18 mouse cellular contexts compared by ENCODE assay signal in genomic region chr6:90698843-90699242, GRCm38 (mm10).
A peak's percentile ranks its signal among the peaks of the same experiment; 100 is the strongest.
DNase-seq lines count a peak whose midpoint lies in the region; ATAC-seq and TF ChIP-seq lines count a peak whose summit lies in the region.
"Had no signal": no experiment of that assay in that cellular context is flagged by ENCODE, and none has a peak within 500 bp of the region (broad histone marks: within the 10 kb centered on the region; RNA-seq: fewer than 3 reads in every experiment).

No protein-coding gene starts in this region.

- H3ac ChIP-seq in myocyte (ENCODE audit: control insufficient read depth, insufficient read length): no peak overlapping the region

- H3K9ac ChIP-seq in heart, embryonic 15.5 days: no peak overlapping the region
- H3K9ac ChIP-seq: embryonic facial prominence, embryonic 15.5 days; forebrain, embryonic 13.5 days; liver, embryonic 15.5 days; midbrain, embryonic 15.5 days had no signal

- peak overlapping the region; percentile 72 for H3K27ac ChIP-seq in heart, embryonic 15.5 days
- peak overlapping the region; percentile 94 for H3K27ac ChIP-seq in gastrocnemius, adult 2 months
- H3K27ac ChIP-seq: forebrain, embryonic 13.5 days; liver, embryonic 15.5 days; midbrain, embryonic 15.5 days had no signal

- H3K9me3 ChIP-seq in heart, embryonic 15.5 days (replicated peaks): no peaks in the 10 kb centered on the region
- H3K9me3 ChIP-seq: embryonic facial prominence, embryonic 15.5 days; forebrain, embryonic 13.5 days; liver, embryonic 15.5 days; midbrain, embryonic 15.5 days had no signal

- peaks cover 9% of the 10 kb centered on the region; the same call in 1 of the 2 replicates for H3K36me3 ChIP-seq in heart, embryonic 15.5 days
- H3K36me3 ChIP-seq in myocyte (ENCODE audit: control insufficient read depth, insufficient read depth): peaks cover 17% of the 10 kb centered on the region

- DNase-seq in heart, adult 18-20 months: no peak
- peak; percentile 89 for DNase-seq in gastrocnemius, adult 2 months
- DNase-seq in gastrocnemius, postnatal 10 days: peak; percentile 65
- no peak for DNase-seq in urinary bladder, adult 18-20 months (ENCODE audit: low spot score in 2 of 2)
- no peak for DNase-seq in lung, postnatal 36 days
- DNase-seq in right cerebral cortex, adult 18-20 months: no peak
- DNase-seq: adrenal gland, postnatal 36 days; cerebellum, postnatal 36 days; kidney, postnatal 10 days; lung, postnatal 4 days had no signal

- no peak for TF ChIP-seq POLR2A in myocyte (IDR thresholded peaks at IDR 0.05; ENCODE audit: insufficient read length, low read depth)

- WGBS in heart, embryonic 15.5 days: 24% methylated on average over 6 of the region's 6 CpGs

- H3K4me1 ChIP-seq in heart, embryonic 15.5 days (replicated peaks): peaks cover 88% of the 10 kb centered on the region

- peaks cover 65% of the 10 kb centered on the region for H3K79me2 ChIP-seq in myocyte (ENCODE audit: control insufficient read depth, insufficient read depth)

- H3K27me3 ChIP-seq in heart, embryonic 15.5 days: no peaks in the 10 kb centered on the region
- no peaks in the 10 kb centered on the region for H3K27me3 ChIP-seq in myocyte (ENCODE audit: control insufficient read depth, insufficient read depth, insufficient read length)
- H3K27me3 ChIP-seq: embryonic facial prominence, embryonic 15.5 days; forebrain, embryonic 13.5 days; liver, embryonic 15.5 days; midbrain, embryonic 15.5 days had no signal

- no peak overlapping the region for H3K4me2 ChIP-seq in heart, embryonic 15.5 days
- peak overlapping the region; percentile 55 for H3K4me2 ChIP-seq in myocyte (ENCODE audit: low read depth)
- H3K4me2 ChIP-seq: embryonic facial prominence, embryonic 15.5 days; forebrain, embryonic 13.5 days; liver, embryonic 15.5 days; midbrain, embryonic 15.5 days had no signal

- H3K4me3 ChIP-seq in heart, embryonic 15.5 days: no peak overlapping the region
- H3K4me3 ChIP-seq in gastrocnemius, adult 2 months: no peak overlapping the region; the same call in 1 of the 2 replicates
- H3K4me3 ChIP-seq in myocyte: no peak overlapping the region
- H3K4me3 ChIP-seq: embryonic facial prominence, embryonic 15.5 days; forebrain, embryonic 13.5 days; liver, embryonic 15.5 days; midbrain, embryonic 15.5 days had no signal

- intact Hi-C loops in gastrocnemius, adult 2 months (cut with DNase I): no loop called here

- no peak for ATAC-seq in heart, embryonic 15.5 days (replicated peaks; ENCODE audit: insufficient number of reproducible peaks, insufficient read depth, low FRiP score, low read depth)
- ATAC-seq: activated CD4-positive, CD25-positive, alpha-beta regulatory T cell, adult 4 months; forebrain, embryonic 13.5 days; intestine, embryonic 16.5 days; midbrain, embryonic 15.5 days had no signal

- TF ChIP-seq CTCF in gastrocnemius, adult 2 months (IDR thresholded peaks at IDR 0.05): no peak

TF ChIP-seq in myocyte, 11 proteins besides CTCF, POLR2A, EP300 and RAD21:
- TF ChIP-seq MAX (IDR thresholded peaks at IDR 0.05; ENCODE audit: low read depth) (no peak), MYOG (IDR thresholded peaks at IDR 0.05; ENCODE audit: control insufficient read depth in 1 of 3, insufficient read depth in 1 of 3, insufficient read length in 2 of 3, low read depth in 2 of 3) (peak; percentile 39 to 90 (median 63)), MYOD1 (IDR thresholded peaks at IDR 0.05; ENCODE audit: control insufficient read depth in 1 of 3, insufficient read length in 2 of 3, low read depth in 2 of 3) (peak; percentile 71 to 92 (median 91)), TCF12 (IDR thresholded peaks at IDR 0.05; ENCODE audit: insufficient read depth, poor library complexity, severe bottlenecking) (peak; percentile 80), TCF3 (IDR thresholded peaks at IDR 0.05; ENCODE audit: insufficient read length, low read depth) (peak; percentile 42), REST (IDR thresholded peaks at IDR 0.05; ENCODE audit: insufficient read depth, insufficient read length) (no peak), USF1 (IDR thresholded peaks at IDR 0.05; ENCODE audit: low read depth) (no peak), CEBPB (IDR thresholded peaks at IDR 0.05; ENCODE audit: insufficient read depth, poor library complexity, severe bottlenecking) (no peak), SRF (IDR thresholded peaks at IDR 0.05; ENCODE audit: control insufficient read depth, insufficient read length, low read depth) (no peak), POLR2AphosphoS2 (IDR thresholded peaks at IDR 0.05; ENCODE audit: insufficient read length, low read depth) (no peak), E2F4 (IDR thresholded peaks at IDR 0.05; ENCODE audit: insufficient read depth) (no peak)

Comparison
In these comparisons a context has a peak if more than half of its experiments do, and no peak if none do; other contexts are left out.
1. DNase-seq: peak in gastrocnemius, adult 2 months (single experiment) and gastrocnemius, postnatal 10 days (single experiment); none in heart, adult 18-20 months (0 of 2), urinary bladder, adult 18-20 months (0 of 2), lung, postnatal 36 days (single experiment) and right cerebral cortex, adult 18-20 months (single experiment).